Mouse (Mus musculus) forebrain, embryonic 10.5 days (tissue): ENCODE data around the gene Tap2. TPM values are rescaled to one million over a fixed set of nuclear protein-coding genes. Genes with fewer than 3 reads are reported as not detected.
"Not testable (repeated sequence)": the region's sequence is repeated elsewhere in the genome, so short reads cannot be mapped to it uniquely, and the experiment has no call there.

Experiments
- DNase-seq: peaks from one replicate; pipeline ENCODE4 v3.0.0-alpha.2; 2017; ENCODE audit warnings: low spot score; ENCODE audit errors: extremely low spot score
- H3K27ac ChIP-seq: fragments of 300-500 bp; sonication (generic); 2 replicates; pipeline ENCODE4 v1.5.1; 2016; ENCODE audit warnings: mild to moderate bottlenecking
- H3K27me3 ChIP-seq: fragments of 300-500 bp; sonication (generic); 2 replicates; pipeline ENCODE4 v1.6.1; 2016; ENCODE audit warnings: mild to moderate bottlenecking; ENCODE audit not compliant: poor library complexity, severe bottlenecking
- H3K36me3 ChIP-seq: fragments of 300-500 bp; sonication (generic); replicated peaks from 2 replicates; pipeline ENCODE4 v1.6.1; 2016; ENCODE audit warnings: mild to moderate bottlenecking, moderate library complexity
- H3K4me1 ChIP-seq: fragments of 300-500 bp; sonication (generic); 2 replicates; pipeline ENCODE4 v1.6.1; 2016
- H3K4me3 ChIP-seq: fragments of 300-500 bp; sonication (generic); 2 replicates; pipeline ENCODE4 v1.5.1; 2016; ENCODE audit warnings: mild to moderate bottlenecking, moderate library complexity
- H3K9me3 ChIP-seq: fragments of 300-500 bp; sonication (generic); 2 replicates; pipeline ENCODE4 v1.6.1; 2016; ENCODE audit warnings: mild to moderate bottlenecking, moderate library complexity
- WGBS: fragments of 180-500 bp; shearing (Covaris S2); methylation state at CpG from one replicate; pipeline ENCODE4 v1.1.7; 2016; 5-methylcytosine and 5-hydroxymethylcytosine counted together
- polyA plus RNA-seq: library from polyadenylated mRNA; unstranded; fragments of >200 nt; fragmentation: Nextera tagmentation; extraction: Ambion mirVana; gene quantifications from 2 replicates; pipeline ENCODE4 v1.2.1, GENCODE M21; 2016

The Tap2 gene
- polyA plus RNA-seq, 1 experiment from 2014 or later: 0.60 TPM

- Histone ChIP-seq H3K27me3 (peaks cover 86% of the 10 kb centered on the region), H3K4me1 (peaks cover 20% of the 10 kb centered on the region), H3K4me3 (no peak overlapping the region), H3K9me3 (peaks cover 4% of the 10 kb centered on the region; the same call in 1 of the 2 replicates), H3K27ac (no peak overlapping the region), H3K36me3 (no peaks in the 10 kb centered on the region)
- DNase-seq: no peak
- WGBS: 18% methylated on average over 10 of the region's 10 CpGs
Observed at GRCm38 (mm10) chr17:34208421-34208820, 5.1 kb downstream of the Tap2 start.

GRCm38 (mm10) chr17:34209680-34210079, 6.4 kb downstream of the Tap2 start:
- peaks cover 4% of the 10 kb centered on the region; the same call in 1 of the 2 replicates for H3K9me3 ChIP-seq
- DNase-seq: no peak
- H3K27me3 ChIP-seq: peaks cover 88% of the 10 kb centered on the region
- WGBS: 37% methylated on average over 3 of the region's 3 CpGs
- peaks cover 24% of the 10 kb centered on the region for H3K4me1 ChIP-seq
- H3K4me3 ChIP-seq: no peak overlapping the region
- H3K36me3 ChIP-seq: no peaks in the 10 kb centered on the region
- no peak overlapping the region for H3K27ac ChIP-seq

- no peak for DNase-seq
- Histone ChIP-seq H3K4me1 (peaks cover 15% of the 10 kb centered on the region), H3K27ac (no peak overlapping the region), H3K9me3 (peaks cover 4% of the 10 kb centered on the region; the same call in 1 of the 2 replicates), H3K27me3 (peaks cover 88% of the 10 kb centered on the region), H3K4me3 (no peak overlapping the region), H3K36me3 (no peaks in the 10 kb centered on the region)
- 84% methylated on average over 3 of the region's 3 CpGs for WGBS
Observed at GRCm38 (mm10) chr17:34210599-34210998, 7.3 kb downstream of the Tap2 start.

GRCm38 (mm10) chr17:34211746-34212365, 8.5 kb downstream of the Tap2 start:
- Histone ChIP-seq H3K36me3 (no peaks in the 10 kb centered on the region), H3K4me1 (peaks cover 15% of the 10 kb centered on the region), H3K27ac (no peak overlapping the region), H3K4me3 (no peak overlapping the region; the same call in 1 of the 2 replicates), H3K27me3 (peaks cover 79% of the 10 kb centered on the region), H3K9me3 (peaks cover 4% of the 10 kb centered on the region; the same call in 1 of the 2 replicates)
- 17% methylated on average over 23 of the region's 23 CpGs for WGBS
- DNase-seq: no peak

- H3K4me1 ChIP-seq: peaks cover 15% of the 10 kb centered on the region
- H3K36me3 ChIP-seq: no peaks in the 10 kb centered on the region
- no peak overlapping the region for H3K4me3 ChIP-seq
- 49% methylated on average over 21 of the region's 21 CpGs for WGBS
- H3K27me3 ChIP-seq: peaks cover 61% of the 10 kb centered on the region
- peaks cover 9% of the 10 kb centered on the region for H3K9me3 ChIP-seq
- DNase-seq: no peak
- H3K27ac ChIP-seq: no peak overlapping the region
Observed at GRCm38 (mm10) chr17:34213936-34214335, 10.6 kb downstream of the Tap2 start.

GRCm38 (mm10) chr17:34215176-34215575, 11.8 kb downstream of the Tap2 start:
- no peak for DNase-seq
- H3K4me3 ChIP-seq: no peak overlapping the region
- peaks cover 58% of the 10 kb centered on the region for H3K27me3 ChIP-seq
- no peak overlapping the region for H3K27ac ChIP-seq
- H3K36me3 ChIP-seq: no peaks in the 10 kb centered on the region
- peaks cover 9% of the 10 kb centered on the region for H3K9me3 ChIP-seq
- WGBS: 86% methylated on average over 12 of the region's 12 CpGs
- H3K4me1 ChIP-seq: peaks cover 15% of the 10 kb centered on the region

GRCm38 (mm10) chr17:34217216-34217928, 14.0 kb downstream of the Tap2 start:
- Histone ChIP-seq H3K27ac (no peak overlapping the region), H3K4me3 (no peak overlapping the region), H3K27me3 (peaks cover 36% of the 10 kb centered on the region), H3K4me1 (peaks cover 7% of the 10 kb centered on the region; the same call in 1 of the 2 replicates), H3K36me3 (no peaks in the 10 kb centered on the region), H3K9me3 (peaks cover 9% of the 10 kb centered on the region)
- no peak for DNase-seq
- WGBS: 87% methylated on average over 8 of the region's 8 CpGs

- Histone ChIP-seq H3K27me3 (peaks cover 30% of the 10 kb centered on the region), H3K9me3 (peaks cover 9% of the 10 kb centered on the region), H3K27ac (no peak overlapping the region), H3K4me3 (no peak overlapping the region), H3K4me1 (peaks cover 7% of the 10 kb centered on the region; the same call in 1 of the 2 replicates), H3K36me3 (no peaks in the 10 kb centered on the region)
- WGBS: 89% methylated on average over 5 of the region's 5 CpGs
- no peak for DNase-seq
Observed at GRCm38 (mm10) chr17:34217986-34218385, 14.7 kb downstream of the Tap2 start.

GRCm38 (mm10) chr17:34218675-34219074, 15.3 kb downstream of the Tap2 start:
- no peaks in the 10 kb centered on the region for H3K36me3 ChIP-seq
- no peak overlapping the region for H3K27ac ChIP-seq
- WGBS: 90% methylated on average over 11 of the region's 11 CpGs
- H3K27me3 ChIP-seq: peaks cover 23% of the 10 kb centered on the region
- H3K9me3 ChIP-seq: peaks cover 9% of the 10 kb centered on the region
- H3K4me1 ChIP-seq: peaks cover 7% of the 10 kb centered on the region; the same call in 1 of the 2 replicates
- no peak for DNase-seq
- no peak overlapping the region for H3K4me3 ChIP-seq

GRCm38 (mm10) chr17:34219096-34219495, 15.8 kb downstream of the Tap2 start:
- H3K4me1 ChIP-seq, DNase-seq, H3K9me3 ChIP-seq, H3K27ac ChIP-seq, H3K4me3 ChIP-seq, H3K36me3 ChIP-seq: not testable (repeated sequence)
- 89% methylated on average over 9 of the region's 11 CpGs for WGBS
- peaks cover 19% of the 10 kb centered on the region for H3K27me3 ChIP-seq

- not testable (repeated sequence) for H3K4me3 ChIP-seq, DNase-seq, H3K4me1 ChIP-seq, H3K27ac ChIP-seq, H3K36me3 ChIP-seq
- H3K27me3 ChIP-seq: peaks cover 12% of the 10 kb centered on the region
- WGBS: 92% methylated on average over 3 of the region's 7 CpGs
- peaks cover 14% of the 10 kb centered on the region for H3K9me3 ChIP-seq
Observed at GRCm38 (mm10) chr17:34219801-34220200, 16.5 kb downstream of the Tap2 start.

GRCm38 (mm10) chr17:34220401-34220800, 17.1 kb downstream of the Tap2 start:
- not testable (repeated sequence) for H3K4me1 ChIP-seq, DNase-seq, H3K27ac ChIP-seq, H3K27me3 ChIP-seq, H3K4me3 ChIP-seq, H3K36me3 ChIP-seq
- H3K9me3 ChIP-seq: peaks cover 20% of the 10 kb centered on the region
- 98% methylated on average over 8 of the region's 16 CpGs for WGBS

GRCm38 (mm10) chr17:34224816-34225215, 21.5 kb downstream of the Tap2 start:
- no peak overlapping the region for H3K4me3 ChIP-seq
- H3K27ac ChIP-seq: no peak overlapping the region
- no peaks in the 10 kb centered on the region for H3K4me1 ChIP-seq
- WGBS: 93% methylated on average over 3 of the region's 3 CpGs
- H3K36me3 ChIP-seq: no peaks in the 10 kb centered on the region
- peaks cover 14% of the 10 kb centered on the region for H3K9me3 ChIP-seq
- H3K27me3 ChIP-seq: no peaks in the 10 kb centered on the region
- DNase-seq: no peak
